Mouse (Mus musculus) kidney, adult 2 months (tissue): ENCODE data around the gene Stip1.

ENCODE experiments used
- CTCF ChIP-seq: fragments of 200-500 bp; conservative IDR thresholded peaks from 2 replicates; pipeline ENCODE4 v1.5.1; 2011; ENCODE audit warnings: low read depth, mild to moderate bottlenecking, control low read depth, low read length, moderate library complexity, mixed read lengths; ENCODE audit not compliant: insufficient read depth, insufficient read length
- POLR2A ChIP-seq: fragments of 200-500 bp; IDR thresholded peaks from one replicate; pipeline ENCODE4 v1.6.1; 2011; ENCODE audit warnings: low read depth, low read length, control low read depth

- TF ChIP-seq POLR2A (no peak), CTCF (peak; percentile 55)
Observed at GRCm38 (mm10) chr19:6979486-6980380, 60.0 kb downstream of the Stip1 start.
